Mouse (Mus musculus): ENCODE measurements at regions not wholly inside any gene's neighbourhood (a gene's known extent, or its start where the extent isn't known, plus 50 kb on each side); places are given as distances from the start of the nearest gene placed in this dataset.

- no peak for DNase-seq
- intact Hi-C loops (cut with DNase I) = no loop called here
Observed at GRCm38 (mm10) chr16:51675101-51675500, 355.9 kb upstream of the Cblb start.

- intact Hi-C loops (cut with DNase I) = no loop called here
- no peak for DNase-seq
Observed at GRCm38 (mm10) chr16:51675988-51676387, 355.0 kb upstream of the Cblb start.

- DNase-seq = no peak
Observed at GRCm38 (mm10) chr16:51690861-51691260, 340.2 kb upstream of the Cblb start.

GRCm38 (mm10) chr16:51705026-51705425 is 326.0 kb upstream of the Cblb start:
- DNase-seq = no peak
- intact Hi-C loops (cut with DNase I) = no loop called here

More at GRCm38 (mm10) chr16:51690861-51691260, 340.2 kb upstream of the Cblb start:
- intact Hi-C loops (cut with DNase I) = no loop called here

- DNase-seq = no peak
- intact Hi-C loops (cut with DNase I) = no loop called here
Observed at GRCm38 (mm10) chr16:51718695-51719094, 312.3 kb upstream of the Cblb start.

GRCm38 (mm10) chr16:51719637-51720036 is 311.4 kb upstream of the Cblb start:
- intact Hi-C loops (cut with DNase I) = no loop called here
- no peak for DNase-seq

- no peak for DNase-seq
- intact Hi-C loops (cut with DNase I) = no loop called here
Observed at GRCm38 (mm10) chr16:51722682-51723081, 308.3 kb upstream of the Cblb start.

- intact Hi-C loops (cut with DNase I) = no loop called here
- DNase-seq = no peak
Observed at GRCm38 (mm10) chr16:51741875-51742274, 289.1 kb upstream of the Cblb start.

- DNase-seq = no peak
- intact Hi-C loops (cut with DNase I) = no loop called here
Observed at GRCm38 (mm10) chr16:51751878-51752277, 279.1 kb upstream of the Cblb start.

GRCm38 (mm10) chr16:51758361-51759227 is 272.4 kb upstream of the Cblb start:
- intact Hi-C loops (cut with DNase I) = no loop called here

GRCm38 (mm10) chr16:51759228-51759647 is 271.8 kb upstream of the Cblb start:
- intact Hi-C loops (cut with DNase I) = no loop called here
- no peak for DNase-seq

More at GRCm38 (mm10) chr16:51758361-51759227, 272.4 kb upstream of the Cblb start:
- no peak for DNase-seq

- intact Hi-C loops (cut with DNase I) = no loop called here
- no peak for DNase-seq
Observed at GRCm38 (mm10) chr16:51767556-51767955, 263.5 kb upstream of the Cblb start.

- intact Hi-C loops (cut with DNase I) = no loop called here
- DNase-seq = no peak
Observed at GRCm38 (mm10) chr16:51778920-51779319, 252.1 kb upstream of the Cblb start.

GRCm38 (mm10) chr16:51795003-51795402 is 236.0 kb upstream of the Cblb start:
- intact Hi-C loops (cut with DNase I) = no loop called here

GRCm38 (mm10) chr16:51807323-51807722 is 223.7 kb upstream of the Cblb start:
- intact Hi-C loops (cut with DNase I) = no loop called here

More at GRCm38 (mm10) chr16:51795003-51795402, 236.0 kb upstream of the Cblb start:
- DNase-seq = no peak

GRCm38 (mm10) chr16:51809120-51809519 is 221.9 kb upstream of the Cblb start:
- intact Hi-C loops (cut with DNase I) = no loop called here
- no peak for DNase-seq

More at GRCm38 (mm10) chr16:51807323-51807722, 223.7 kb upstream of the Cblb start:
- DNase-seq = no peak

GRCm38 (mm10) chr16:51811073-51811472 is 220.0 kb upstream of the Cblb start:
- no peak for DNase-seq
- intact Hi-C loops (cut with DNase I) = no loop called here

GRCm38 (mm10) chr16:51842770-51843169 is 188.3 kb upstream of the Cblb start:
- DNase-seq = no peak

GRCm38 (mm10) chr16:51845539-51845938 is 185.5 kb upstream of the Cblb start:
- DNase-seq = no peak
- intact Hi-C loops (cut with DNase I) = no loop called here

More at GRCm38 (mm10) chr16:51842770-51843169, 188.3 kb upstream of the Cblb start:
- intact Hi-C loops (cut with DNase I) = no loop called here

GRCm38 (mm10) chr16:51880711-51881110 is 150.3 kb upstream of the Cblb start:
- no peak for DNase-seq
- intact Hi-C loops (cut with DNase I) = no loop called here

- intact Hi-C loops (cut with DNase I) = no loop called here
- no peak for DNase-seq
Observed at GRCm38 (mm10) chr16:51881127-51881526, 149.9 kb upstream of the Cblb start.

GRCm38 (mm10) chr16:51883813-51884212 is 147.2 kb upstream of the Cblb start:
- DNase-seq = no peak
- intact Hi-C loops (cut with DNase I) = no loop called here

All from heart, postnatal 36 days (tissue).